Mouse (Mus musculus) CD4-positive, CD25-positive, alpha-beta regulatory T cell, adult 4 months (primary cell): Measurements from ENCODE around the gene Ugt1a7c. TPM values are rescaled to one million over a fixed set of nuclear protein-coding genes. Genes with fewer than 3 reads are reported as not detected.
"Not testable (repeated sequence)": the region's sequence is repeated elsewhere in the genome, so short reads cannot be mapped to it uniquely, and the experiment has no call there.

ENCODE experiments used
- ATAC-seq: one replicate; pipeline ENCODE4 v1.8.0; 2017
- polyA plus RNA-seq, 2 experiments: library from polyadenylated mRNA; unstranded; fragments of 100-300 nt; shearing (Covaris generic); gene quantifications; one replicate each; pipeline ENCODE4 v1.2.1; 2017

The Ugt1a7c gene
- polyA plus RNA-seq = 1 to 10 TPM in 1 of 2 experiments, under 1 TPM in 1; 0.56 to 1.2 TPM

GRCm38 (mm10) chr1:88094941-88095492, at the start of gene Ugt1a7c:
Gene Ugt1a7c (plus strand): TSS chr1:88095062.
- ATAC-seq = no peak

- ATAC-seq = not testable (repeated sequence)
These were observed 47.5 kb upstream of the Ugt1a7c start for GRCm38 (mm10) chr1:88047408-88047807.

GRCm38 (mm10) chr1:88055088-88055487, 39.8 kb upstream of the Ugt1a7c start, which contains the start of gene Ugt1a10:
Gene Ugt1a10 (plus strand): TSS chr1:88055388.
- no peak for ATAC-seq

- ATAC-seq = not testable (repeated sequence)
These were observed 28.3 kb upstream of the Ugt1a7c start for GRCm38 (mm10) chr1:88066472-88067102.

GRCm38 (mm10) chr1:88070495-88070894, 24.4 kb upstream of the Ugt1a7c start, which contains the start of gene Ugt1a9:
Gene Ugt1a9 (plus strand): TSS chr1:88070800.
- no peak for ATAC-seq

- no peak for ATAC-seq
These were observed 24.0 kb upstream of the Ugt1a7c start for GRCm38 (mm10) chr1:88070902-88071301.

- ATAC-seq = no peak
These were observed 20.4 kb upstream of the Ugt1a7c start for GRCm38 (mm10) chr1:88074471-88074870.

- no peak for ATAC-seq
These were observed 17.7 kb upstream of the Ugt1a7c start for GRCm38 (mm10) chr1:88077128-88077527.

- no peak for ATAC-seq
These were observed 13.2 kb upstream of the Ugt1a7c start for GRCm38 (mm10) chr1:88081670-88082069.

GRCm38 (mm10) chr1:88086125-88086524, 8.7 kb upstream of the Ugt1a7c start:
- no peak for ATAC-seq

- ATAC-seq = no peak
These were observed 7.3 kb upstream of the Ugt1a7c start, which contains the start of gene Ugt1a8 for GRCm38 (mm10) chr1:88087513-88087912. Gene Ugt1a8 (plus strand): TSS chr1:88087813.

GRCm38 (mm10) chr1:88092341-88092740, 2.5 kb upstream of the Ugt1a7c start:
- no peak for ATAC-seq

GRCm38 (mm10) chr1:88094270-88094676, 589 bp upstream of the Ugt1a7c start:
- ATAC-seq = peak; percentile 23

- ATAC-seq = not testable (repeated sequence)
These were observed 3.7 kb downstream of the Ugt1a7c start for GRCm38 (mm10) chr1:88098546-88098945.

- ATAC-seq = not testable (repeated sequence)
These were observed 4.8 kb downstream of the Ugt1a7c start for GRCm38 (mm10) chr1:88099691-88100090.

- not testable (repeated sequence) for ATAC-seq
These were observed 8.2 kb downstream of the Ugt1a7c start, which contains the start of gene Ugt1a6b for GRCm38 (mm10) chr1:88103019-88103418. Gene Ugt1a6b (plus strand): TSS chr1:88103252.

GRCm38 (mm10) chr1:88103697-88104468, 9.0 kb downstream of the Ugt1a7c start:
- ATAC-seq = not testable (repeated sequence)

GRCm38 (mm10) chr1:88104667-88105430, 10.0 kb downstream of the Ugt1a7c start:
- ATAC-seq = no peak

- ATAC-seq = no peak
These were observed 10.8 kb downstream of the Ugt1a7c start for GRCm38 (mm10) chr1:88105656-88106055.

GRCm38 (mm10) chr1:88109027-88109557, 14.2 kb downstream of the Ugt1a7c start:
- not testable (repeated sequence) for ATAC-seq

- not testable (repeated sequence) for ATAC-seq
These were observed 14.7 kb downstream of the Ugt1a7c start for GRCm38 (mm10) chr1:88109604-88110003.

- not testable (repeated sequence) for ATAC-seq
These were observed 17.9 kb downstream of the Ugt1a7c start for GRCm38 (mm10) chr1:88112769-88113168.
